Mouse (Mus musculus) hindbrain, embryonic 12.5 days (tissue): Measurements from ENCODE around the gene Ppp2r5c. TPM values are rescaled to one million over a fixed set of nuclear protein-coding genes. Genes with fewer than 3 reads are reported as not detected.

Experiments
- ATAC-seq: fragments of 200-750 bp; cut with Nextera tagmentation; 2 replicates; pipeline ENCODE4 v1.8.0; 2017; ENCODE audit warnings: moderate TSS enrichment; ENCODE audit not compliant: low FRiP score
- H3K27ac ChIP-seq: fragments of 300-500 bp; sonication (generic); 2 replicates; pipeline ENCODE4 v1.5.1; 2016; ENCODE audit warnings: mild to moderate bottlenecking
- H3K27me3 ChIP-seq: fragments of 300-500 bp; sonication (generic); 2 replicates; pipeline ENCODE4 v1.6.1; 2016; ENCODE audit warnings: mild to moderate bottlenecking
- H3K36me3 ChIP-seq: fragments of 300-500 bp; sonication (generic); 2 replicates; pipeline ENCODE4 v1.6.1; 2016; ENCODE audit warnings: mild to moderate bottlenecking
- H3K4me1 ChIP-seq: fragments of 300-500 bp; sonication (generic); 2 replicates; pipeline ENCODE4 v1.6.1; 2016
- H3K4me2 ChIP-seq: fragments of 300-500 bp; sonication (generic); replicated peaks from 2 replicates; pipeline ENCODE4 v1.6.1; 2016; ENCODE audit warnings: mild to moderate bottlenecking
- H3K4me3 ChIP-seq: fragments of 300-500 bp; sonication (generic); 2 replicates; pipeline ENCODE4 v1.5.1; 2016; ENCODE audit warnings: mild to moderate bottlenecking
- H3K9ac ChIP-seq: fragments of 300-500 bp; sonication (generic); 2 replicates; pipeline ENCODE4 v1.6.1; 2016; ENCODE audit warnings: mild to moderate bottlenecking, moderate library complexity
- H3K9me3 ChIP-seq: fragments of 300-500 bp; sonication (generic); replicated peaks from 2 replicates; pipeline ENCODE4 v1.6.1; 2016; ENCODE audit warnings: mild to moderate bottlenecking
- WGBS: fragments of 180-500 bp; shearing (Covaris S2); methylation state at CpG from one replicate; pipeline ENCODE4 v1.1.7; 2016; 5-methylcytosine and 5-hydroxymethylcytosine counted together
- polyA plus RNA-seq: library from polyadenylated mRNA; unstranded; fragments of >200 nt; fragmentation: Nextera tagmentation; extraction: Ambion mirVana; gene quantifications from 2 replicates; pipeline ENCODE4 v1.2.1, GENCODE M21; 2016

Ppp2r5c gene
- polyA plus RNA-seq, 1 experiment from 2014 or later, result 153 TPM

GRCm38 (mm10) chr12:110507714-110508297, 60.9 kb downstream of the Ppp2r5c start:
- WGBS, result 53% methylated on average over 9 of the region's 9 CpGs
- H3K4me1 ChIP-seq, result peaks cover 44% of the 10 kb centered on the region
- ATAC-seq, result peak; percentile 35; the same call in 1 of the 2 replicates

GRCm38 (mm10) chr12:110508680-110509079, 61.8 kb downstream of the Ppp2r5c start:
- H3K27ac ChIP-seq, result no peak overlapping the region
- H3K9ac ChIP-seq, result no peak overlapping the region
- no peaks in the 10 kb centered on the region for H3K36me3 ChIP-seq
- H3K4me2 ChIP-seq, result no peak overlapping the region
- ATAC-seq, result no peak
- H3K27me3 ChIP-seq, result no peaks in the 10 kb centered on the region
- 75% methylated on average over 5 of the region's 5 CpGs for WGBS
- H3K9me3 ChIP-seq, result no peaks in the 10 kb centered on the region
- peaks cover 38% of the 10 kb centered on the region for H3K4me1 ChIP-seq
- no peak overlapping the region for H3K4me3 ChIP-seq

More at GRCm38 (mm10) chr12:110507714-110508297, 60.9 kb downstream of the Ppp2r5c start:
- Histone ChIP-seq H3K27me3 (no peaks in the 10 kb centered on the region), H3K9me3 (no peaks in the 10 kb centered on the region), H3K9ac (0 out of 2 replicates have a peak overlapping the region, but pooled peaks have one; percentile 2), H3K27ac (peak overlapping the region; percentile 1; the same call in 1 of the 2 replicates), H3K4me3 (no peak overlapping the region), H3K36me3 (no peaks in the 10 kb centered on the region), H3K4me2 (no peak overlapping the region)

GRCm38 (mm10) chr12:110510171-110510871, 63.4 kb downstream of the Ppp2r5c start:
- Histone ChIP-seq H3K9ac (no peak overlapping the region; the same call in 1 of the 2 replicates), H3K36me3 (no peaks in the 10 kb centered on the region), H3K27me3 (no peaks in the 10 kb centered on the region), H3K9me3 (no peaks in the 10 kb centered on the region), H3K4me1 (peaks cover 26% of the 10 kb centered on the region), H3K27ac (no peak overlapping the region), H3K4me2 (no peak overlapping the region), H3K4me3 (no peak overlapping the region)
- WGBS, result 75% methylated on average over 9 of the region's 9 CpGs
- no peak for ATAC-seq

- H3K9ac ChIP-seq, result no peak overlapping the region
- no peaks in the 10 kb centered on the region for H3K27me3 ChIP-seq
- 0 out of 2 replicates have a peak overlapping the region, but pooled peaks have one; percentile 30 for H3K27ac ChIP-seq
- ATAC-seq, result no peak
- 75% methylated on average over 12 of the region's 12 CpGs for WGBS
- no peak overlapping the region for H3K4me2 ChIP-seq
- H3K36me3 ChIP-seq, result no peaks in the 10 kb centered on the region
- peaks cover 22% of the 10 kb centered on the region for H3K4me1 ChIP-seq
- H3K9me3 ChIP-seq, result no peaks in the 10 kb centered on the region
- no peak overlapping the region for H3K4me3 ChIP-seq
These were observed 64.3 kb downstream of the Ppp2r5c start for GRCm38 (mm10) chr12:110511201-110511600.

GRCm38 (mm10) chr12:110511856-110512433, 65.0 kb downstream of the Ppp2r5c start:
- peaks cover 2% of the 10 kb centered on the region; the same call in 1 of the 2 replicates for H3K36me3 ChIP-seq
- H3K27ac ChIP-seq, result no peak overlapping the region
- no peak overlapping the region for H3K4me2 ChIP-seq
- 74% methylated on average over 9 of the region's 9 CpGs for WGBS
- ATAC-seq, result no peak
- H3K27me3 ChIP-seq, result no peaks in the 10 kb centered on the region
- H3K9ac ChIP-seq, result no peak overlapping the region
- H3K4me3 ChIP-seq, result no peak overlapping the region
- H3K9me3 ChIP-seq, result no peaks in the 10 kb centered on the region
- peaks cover 18% of the 10 kb centered on the region for H3K4me1 ChIP-seq

- Histone ChIP-seq H3K27me3 (no peaks in the 10 kb centered on the region), H3K9ac (no peak overlapping the region), H3K27ac (no peak overlapping the region), H3K9me3 (no peaks in the 10 kb centered on the region), H3K36me3 (peaks cover 11% of the 10 kb centered on the region; the same call in 1 of the 2 replicates), H3K4me2 (no peak overlapping the region), H3K4me1 (peaks cover 13% of the 10 kb centered on the region), H3K4me3 (no peak overlapping the region)
- no peak for ATAC-seq
- 91% methylated on average over 7 of the region's 7 CpGs for WGBS
These were observed 66.0 kb downstream of the Ppp2r5c start for GRCm38 (mm10) chr12:110512884-110513283.

GRCm38 (mm10) chr12:110515676-110516075, 68.8 kb downstream of the Ppp2r5c start:
- no peak for ATAC-seq
- H3K4me1 ChIP-seq, result peaks cover 2% of the 10 kb centered on the region; the same call in 1 of the 2 replicates
- H3K4me2 ChIP-seq, result no peak overlapping the region
- H3K27ac ChIP-seq, result no peak overlapping the region
- H3K36me3 ChIP-seq, result peaks cover 11% of the 10 kb centered on the region; the same call in 1 of the 2 replicates
- H3K9me3 ChIP-seq, result no peaks in the 10 kb centered on the region
- H3K4me3 ChIP-seq, result no peak overlapping the region
- no peaks in the 10 kb centered on the region for H3K27me3 ChIP-seq
- 97% methylated on average over 8 of the region's 8 CpGs for WGBS
- H3K9ac ChIP-seq, result no peak overlapping the region

GRCm38 (mm10) chr12:110520236-110520987, 73.5 kb downstream of the Ppp2r5c start:
- H3K4me2 ChIP-seq, result no peak overlapping the region
- no peak overlapping the region for H3K4me3 ChIP-seq
- H3K4me1 ChIP-seq, result 0 out of 2 replicates have a peak, but pooled peaks cover 3% of the 10 kb centered on the region
- no peaks in the 10 kb centered on the region for H3K9me3 ChIP-seq
- no peak overlapping the region for H3K27ac ChIP-seq
- ATAC-seq, result no peak
- no peak overlapping the region for H3K9ac ChIP-seq
- no peaks in the 10 kb centered on the region for H3K27me3 ChIP-seq
- peaks cover 39% of the 10 kb centered on the region for H3K36me3 ChIP-seq
- WGBS, result 74% methylated on average over 15 of the region's 15 CpGs

GRCm38 (mm10) chr12:110523526-110523925, 76.6 kb downstream of the Ppp2r5c start:
- Histone ChIP-seq H3K4me3 (no peak overlapping the region), H3K27ac (no peak overlapping the region), H3K27me3 (no peaks in the 10 kb centered on the region), H3K9me3 (no peaks in the 10 kb centered on the region), H3K4me1 (0 out of 2 replicates have a peak, but pooled peaks cover 3% of the 10 kb centered on the region), H3K36me3 (peaks cover 28% of the 10 kb centered on the region), H3K4me2 (no peak overlapping the region), H3K9ac (no peak overlapping the region)
- ATAC-seq, result no peak
- 93% methylated on average over 5 of the region's 5 CpGs for WGBS

GRCm38 (mm10) chr12:110532711-110533110, 85.8 kb downstream of the Ppp2r5c start:
- Histone ChIP-seq H3K27me3 (no peaks in the 10 kb centered on the region), H3K9me3 (no peaks in the 10 kb centered on the region), H3K4me1 (peaks cover 2% of the 10 kb centered on the region; the same call in 1 of the 2 replicates), H3K4me2 (no peak overlapping the region), H3K9ac (no peak overlapping the region; the same call in 1 of the 2 replicates), H3K36me3 (peaks cover 8% of the 10 kb centered on the region), H3K4me3 (no peak overlapping the region), H3K27ac (no peak overlapping the region)
- WGBS, result 92% methylated on average over 6 of the region's 6 CpGs
- no peak for ATAC-seq

- no peak overlapping the region for H3K4me2 ChIP-seq
- 77% methylated on average over 2 of the region's 2 CpGs for WGBS
These were observed 86.2 kb downstream of the Ppp2r5c start for GRCm38 (mm10) chr12:110533151-110533550.

GRCm38 (mm10) chr12:110533832-110534231, 86.9 kb downstream of the Ppp2r5c start:
- H3K27ac ChIP-seq, result no peak overlapping the region
- no peaks in the 10 kb centered on the region for H3K27me3 ChIP-seq
- WGBS, result 95% methylated on average over 3 of the region's 3 CpGs
- no peak for ATAC-seq
- H3K4me3 ChIP-seq, result no peak overlapping the region
- H3K36me3 ChIP-seq, result peaks cover 8% of the 10 kb centered on the region
- peaks cover 2% of the 10 kb centered on the region; the same call in 1 of the 2 replicates for H3K4me1 ChIP-seq
- no peaks in the 10 kb centered on the region for H3K9me3 ChIP-seq
- H3K9ac ChIP-seq, result no peak overlapping the region
- no peak overlapping the region for H3K4me2 ChIP-seq

More at GRCm38 (mm10) chr12:110533151-110533550, 86.2 kb downstream of the Ppp2r5c start:
- Histone ChIP-seq H3K4me1 (peaks cover 2% of the 10 kb centered on the region; the same call in 1 of the 2 replicates), H3K9me3 (no peaks in the 10 kb centered on the region), H3K36me3 (peaks cover 8% of the 10 kb centered on the region), H3K4me3 (no peak overlapping the region), H3K27ac (no peak overlapping the region), H3K27me3 (no peaks in the 10 kb centered on the region), H3K9ac (no peak overlapping the region)
- no peak for ATAC-seq
